Mouse (Mus musculus): ENCODE measurements around the gene Pard3. TPM values are rescaled to one million over a fixed set of nuclear protein-coding genes. Genes with fewer than 3 reads are reported as not detected.

Pard3 gene
- polyA plus RNA-seq, 2 experiments, result 4.5 TPM

DNA sequence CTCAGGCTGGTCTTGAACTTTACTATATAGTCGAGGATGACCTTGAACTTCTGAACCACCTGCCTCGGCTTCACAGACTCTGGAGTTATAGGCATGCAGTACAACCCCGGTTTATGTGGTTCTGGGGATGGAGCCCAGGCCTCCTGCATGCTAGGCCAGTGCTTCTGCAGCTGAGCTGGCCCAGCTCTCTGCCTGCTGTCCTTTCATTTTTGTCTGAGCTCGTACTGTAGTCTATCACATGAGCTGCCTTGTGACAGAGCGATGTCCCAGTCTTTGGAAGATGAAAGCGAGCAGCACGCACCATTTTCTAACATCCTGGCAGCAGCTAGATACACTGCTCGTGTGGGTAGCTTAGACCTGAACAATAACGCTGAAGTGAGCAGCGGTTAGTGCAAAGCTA, 545.6 kb downstream of the Pard3 start:
- H3K9me3 ChIP-seq (ENCODE audit: control insufficient read depth, low read length), result no peaks in the 10 kb centered on the region
- WGBS (ENCODE audit: insufficient replicate concordance), result 61% methylated on average over 10 of the region's 10 CpGs

DNA sequence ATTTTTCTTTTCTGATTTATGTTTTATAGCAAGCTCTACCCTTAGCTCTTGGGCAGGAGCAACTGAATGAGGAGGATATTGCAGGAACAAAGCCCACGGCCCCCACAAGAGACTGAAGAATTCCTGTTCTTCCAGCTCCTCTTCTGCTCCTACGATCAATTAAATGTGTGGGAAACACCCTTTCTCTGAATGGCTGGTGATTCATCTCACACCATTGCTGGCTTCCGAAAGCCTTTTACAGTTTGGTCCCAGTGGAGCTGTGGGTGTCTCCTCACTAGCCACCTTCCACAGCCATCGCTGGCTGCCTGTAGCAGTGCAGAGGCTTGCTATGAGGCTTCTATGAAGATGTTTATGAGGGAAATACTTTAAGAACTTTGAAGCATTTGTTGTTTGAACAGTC, 550.5 kb downstream of the Pard3 start:
- WGBS (ENCODE audit: insufficient replicate concordance), result 71% methylated on average over 4 of the region's 4 CpGs
- no peaks in the 10 kb centered on the region for H3K4me1 ChIP-seq (replicated peaks; ENCODE audit: control insufficient read depth in 2 of 2, insufficient read depth in 2 of 2, low read length in 1 of 2)
- no peak overlapping the region for H3K9ac ChIP-seq (replicated peaks)
- H3K4me2 ChIP-seq (ENCODE audit: low read depth), result no peak overlapping the region
- TF ChIP-seq EP300 (IDR thresholded peaks at IDR 0.05; ENCODE audit: low read depth) (no peak), CTCF (IDR thresholded peaks at IDR 0.05; ENCODE audit: low read depth) (no peak)
- no peaks in the 10 kb centered on the region for H3K36me3 ChIP-seq (replicated peaks; ENCODE audit: control insufficient read depth, insufficient read depth, low read depth)
- no peak overlapping the region for H3K4me3 ChIP-seq (ENCODE audit: insufficient read depth in 1 of 2, low read depth in 2 of 2, low read length in 2 of 2)
- H3K27ac ChIP-seq, result no peak overlapping the region
- DNase-seq (ENCODE audit: low read depth in 3 of 3, low spot score in 3 of 3), result no peak
- no peaks in the 10 kb centered on the region for H3K9me3 ChIP-seq (ENCODE audit: control insufficient read depth, low read length)
- no peaks in the 10 kb centered on the region for H3K27me3 ChIP-seq (ENCODE audit: control insufficient read depth, insufficient read depth, low read length)
- no peak for ATAC-seq (ENCODE audit: insufficient read depth)

More for the DNA sequence above, 545.6 kb downstream of the Pard3 start:
- Histone ChIP-seq H3K27me3 (ENCODE audit: control insufficient read depth, insufficient read depth, low read length) (no peaks in the 10 kb centered on the region), H3K36me3 (replicated peaks; ENCODE audit: control insufficient read depth, insufficient read depth, low read depth) (no peaks in the 10 kb centered on the region), H3K4me2 (ENCODE audit: low read depth) (no peak overlapping the region), H3K4me1 (replicated peaks; ENCODE audit: control insufficient read depth in 2 of 2, insufficient read depth in 2 of 2, low read length in 1 of 2) (no peaks in the 10 kb centered on the region), H3K27ac (no peak overlapping the region), H3K9ac (replicated peaks) (no peak overlapping the region), H3K4me3 (ENCODE audit: insufficient read depth in 1 of 2, low read depth in 2 of 2, low read length in 2 of 2) (no peak overlapping the region)
- DNase-seq (ENCODE audit: low read depth in 3 of 3, low spot score in 3 of 3) (no peak), ATAC-seq (ENCODE audit: insufficient read depth) (no peak)
- TF ChIP-seq CTCF (IDR thresholded peaks at IDR 0.05; ENCODE audit: low read depth) (no peak), EP300 (IDR thresholded peaks at IDR 0.05; ENCODE audit: low read depth) (no peak)

DNA sequence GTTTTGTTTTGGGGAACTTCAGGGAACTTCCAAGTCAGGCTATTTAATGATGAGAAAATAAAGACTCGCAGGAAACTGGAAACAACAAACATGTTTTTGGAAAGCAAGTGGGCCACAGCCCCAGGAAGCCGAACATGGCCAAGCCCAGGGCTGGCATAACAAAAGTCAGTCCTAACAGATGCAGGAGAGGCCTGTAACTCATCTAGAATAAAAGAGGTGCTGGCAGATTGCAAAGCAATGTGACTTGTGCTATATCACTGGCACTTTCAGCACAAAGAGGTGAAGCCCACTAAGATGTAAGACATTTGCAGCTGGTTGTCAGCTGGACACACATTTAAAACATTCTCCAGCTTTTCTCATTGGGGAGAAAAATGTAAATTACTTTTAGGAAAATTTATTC, 553.0 kb downstream of the Pard3 start:
- Histone ChIP-seq H3K4me3 (ENCODE audit: insufficient read depth in 1 of 2, low read depth in 2 of 2, low read length in 2 of 2) (no peak overlapping the region), H3K4me1 (replicated peaks; ENCODE audit: control insufficient read depth in 2 of 2, insufficient read depth in 2 of 2, low read length in 1 of 2) (no peaks in the 10 kb centered on the region), H3K4me2 (ENCODE audit: low read depth) (no peak overlapping the region), H3K9me3 (ENCODE audit: control insufficient read depth, low read length) (no peaks in the 10 kb centered on the region), H3K9ac (replicated peaks) (no peak overlapping the region), H3K27me3 (ENCODE audit: control insufficient read depth, insufficient read depth, low read length) (no peaks in the 10 kb centered on the region), H3K36me3 (replicated peaks; ENCODE audit: control insufficient read depth, insufficient read depth, low read depth) (no peaks in the 10 kb centered on the region), H3K27ac (no peak overlapping the region)
- no peak for TF ChIP-seq CTCF (IDR thresholded peaks at IDR 0.05; ENCODE audit: low read depth)
- no peak for TF ChIP-seq EP300 (IDR thresholded peaks at IDR 0.05; ENCODE audit: low read depth)
- ATAC-seq (ENCODE audit: insufficient read depth), result no peak
- no peak for DNase-seq (ENCODE audit: low read depth in 3 of 3, low spot score in 3 of 3)
- 68% methylated on average over 2 of the region's 2 CpGs for WGBS (ENCODE audit: insufficient replicate concordance)

DNA sequence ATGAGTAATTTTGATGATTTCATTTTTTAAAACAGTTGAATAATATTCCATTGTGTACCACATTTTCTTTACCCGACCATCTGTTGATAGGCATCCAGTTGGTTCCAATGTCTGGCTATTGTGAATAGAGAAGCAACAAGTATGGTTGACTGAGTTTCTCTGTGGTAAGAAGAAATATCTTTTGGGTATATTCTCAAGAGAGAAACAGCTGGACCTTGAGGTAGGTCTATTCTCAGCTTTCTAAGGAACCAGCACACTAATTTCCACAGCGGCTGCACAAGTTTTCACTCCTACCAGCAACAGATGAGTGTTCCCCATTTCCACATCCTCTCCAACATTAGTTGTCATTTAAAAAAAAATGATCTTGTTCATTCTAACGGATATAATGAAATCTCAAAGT, 558.4 kb downstream of the Pard3 start:
- ATAC-seq (ENCODE audit: insufficient read depth), result no peak

DNA sequence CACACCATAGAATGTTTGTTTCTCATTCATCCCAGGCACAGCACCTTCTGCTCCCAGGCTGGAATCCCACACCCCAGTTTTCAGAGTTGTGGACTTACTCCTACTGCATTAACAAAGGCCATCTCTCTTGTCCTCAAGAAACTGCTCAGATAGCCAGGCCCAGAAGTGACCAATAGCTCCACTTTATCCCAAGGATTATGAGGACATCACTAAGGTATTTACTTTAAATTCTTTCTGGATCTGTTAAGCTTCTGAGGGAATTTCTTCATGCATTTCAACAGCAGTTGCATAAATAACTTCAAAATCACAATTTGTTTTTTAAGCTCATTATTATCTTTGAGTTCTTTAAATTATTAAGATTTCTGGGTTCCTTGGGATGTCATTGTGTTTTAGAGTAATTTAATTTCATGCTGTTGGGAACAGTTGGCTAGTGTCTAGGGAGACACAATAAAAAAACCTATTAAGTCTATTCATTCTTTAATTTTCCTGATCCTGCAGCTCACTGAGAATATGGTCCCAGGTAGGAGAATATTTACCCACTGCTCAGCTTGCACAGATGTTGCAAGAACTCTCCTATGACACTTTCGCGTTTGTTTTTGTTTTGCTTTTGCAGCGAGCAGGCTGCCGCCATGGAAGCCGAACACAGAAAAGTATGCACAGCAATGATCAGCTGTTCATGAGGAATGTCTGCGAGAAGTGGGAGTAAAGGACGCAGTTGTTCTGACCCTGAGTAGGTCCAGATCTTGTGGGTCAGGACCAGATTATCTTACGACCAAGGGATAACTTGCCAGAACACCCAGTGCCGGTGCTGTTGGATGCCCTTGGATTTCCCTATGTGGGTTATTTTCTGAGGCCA, 574.8 kb downstream of the Pard3 start:
- Histone ChIP-seq H3K4me1 (replicated peaks; ENCODE audit: control insufficient read depth in 2 of 2, insufficient read depth in 2 of 2, low read length in 1 of 2) (no peaks in the 10 kb centered on the region), H3K4me3 (ENCODE audit: insufficient read depth in 1 of 2, low read depth in 2 of 2, low read length in 2 of 2) (no peak overlapping the region), H3K27me3 (ENCODE audit: control insufficient read depth, insufficient read depth, low read length) (no peaks in the 10 kb centered on the region), H3K9me3 (ENCODE audit: control insufficient read depth, low read length) (no peaks in the 10 kb centered on the region), H3K4me2 (ENCODE audit: low read depth) (no peak overlapping the region), H3K36me3 (replicated peaks; ENCODE audit: control insufficient read depth, insufficient read depth, low read depth) (no peaks in the 10 kb centered on the region), H3K9ac (replicated peaks) (no peak overlapping the region), H3K27ac (no peak overlapping the region)
- ATAC-seq (ENCODE audit: insufficient read depth) (no peak), DNase-seq (ENCODE audit: low read depth in 3 of 3, low spot score in 3 of 3) (no peak)
- TF ChIP-seq CTCF (IDR thresholded peaks at IDR 0.05; ENCODE audit: low read depth) (no peak), EP300 (IDR thresholded peaks at IDR 0.05; ENCODE audit: low read depth) (no peak)
- WGBS (ENCODE audit: insufficient replicate concordance), result 70% methylated on average over 9 of the region's 9 CpGs

More for the DNA sequence above, 558.4 kb downstream of the Pard3 start:
- Histone ChIP-seq H3K4me1 (replicated peaks; ENCODE audit: control insufficient read depth in 2 of 2, insufficient read depth in 2 of 2, low read length in 1 of 2) (no peaks in the 10 kb centered on the region), H3K4me3 (ENCODE audit: insufficient read depth in 1 of 2, low read depth in 2 of 2, low read length in 2 of 2) (no peak overlapping the region), H3K27me3 (ENCODE audit: control insufficient read depth, insufficient read depth, low read length) (no peaks in the 10 kb centered on the region), H3K36me3 (replicated peaks; ENCODE audit: control insufficient read depth, insufficient read depth, low read depth) (no peaks in the 10 kb centered on the region), H3K9me3 (ENCODE audit: control insufficient read depth, low read length) (no peaks in the 10 kb centered on the region), H3K4me2 (ENCODE audit: low read depth) (no peak overlapping the region), H3K27ac (no peak overlapping the region), H3K9ac (replicated peaks) (no peak overlapping the region)
- no peak for DNase-seq (ENCODE audit: low read depth in 3 of 3, low spot score in 3 of 3)
- TF ChIP-seq CTCF (IDR thresholded peaks at IDR 0.05; ENCODE audit: low read depth), result no peak
- TF ChIP-seq EP300 (IDR thresholded peaks at IDR 0.05; ENCODE audit: low read depth), result no peak
- 56% methylated on average over 3 of the region's 3 CpGs for WGBS (ENCODE audit: insufficient replicate concordance)
